Mouse (Mus musculus) heart, postnatal 4 days (tissue): ENCODE results near the gene Pld3. TPM values are rescaled to one million over a fixed set of nuclear protein-coding genes. Genes with fewer than 3 reads are reported as not detected.
"Not testable (repeated sequence)": the region's sequence is repeated elsewhere in the genome, so short reads cannot be mapped to it uniquely, and the experiment has no call there.

Source experiments
- DNase-seq: peaks from one replicate; pipeline ENCODE4 v3.0.0; 2021
- total RNA-seq, 2 experiments: library from RNA; stranded (reverse); gene quantifications; 2 replicates each; pipeline ENCODE4 v1.2.3; 2021

Gene Pld3
- total RNA-seq, 2 experiments from 2014 or later: 28.9 to 32.4 TPM

DNA sequence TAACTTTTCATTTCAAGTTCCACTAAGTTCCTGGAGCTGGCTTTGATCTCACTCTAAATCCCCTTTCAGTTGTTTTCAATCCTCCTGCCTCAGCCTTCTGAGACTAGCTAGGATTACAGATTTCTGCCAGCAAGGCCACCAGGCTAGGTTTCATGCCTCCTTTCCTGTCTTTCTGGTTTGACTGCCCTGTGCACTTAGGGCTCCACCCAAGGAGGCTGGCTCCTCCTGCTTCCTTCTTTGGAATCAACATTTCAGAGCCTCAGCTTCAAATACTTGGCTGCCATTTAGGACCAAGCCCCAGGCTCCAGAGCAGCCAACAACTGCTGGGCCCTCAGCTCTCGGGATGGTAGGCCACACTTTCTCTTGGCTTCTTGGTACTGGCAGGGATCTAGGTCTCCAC lies 32.4 kb downstream of the Pld3 start:
- no peak for DNase-seq

DNA sequence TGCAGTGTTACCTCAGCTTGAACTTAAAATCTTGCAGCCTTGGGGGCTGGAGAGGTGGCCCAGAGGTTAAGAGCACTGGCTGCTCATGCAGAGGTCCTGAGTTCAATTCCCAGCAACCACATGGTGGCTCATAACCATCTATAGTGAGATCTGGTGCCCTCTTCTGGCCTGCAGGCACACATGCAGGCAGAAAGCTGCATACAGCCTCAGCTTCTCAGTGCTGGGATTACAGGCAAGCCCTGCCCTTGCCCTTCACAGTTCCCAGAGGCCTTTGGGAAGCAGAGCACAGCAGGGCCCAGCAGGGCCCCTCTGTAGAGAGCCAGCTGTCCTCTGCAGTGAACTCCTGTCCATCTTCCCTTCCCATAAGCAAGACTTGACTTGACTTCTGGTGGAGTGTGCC lies 32.9 kb downstream of the Pld3 start:
- no peak for DNase-seq

DNA sequence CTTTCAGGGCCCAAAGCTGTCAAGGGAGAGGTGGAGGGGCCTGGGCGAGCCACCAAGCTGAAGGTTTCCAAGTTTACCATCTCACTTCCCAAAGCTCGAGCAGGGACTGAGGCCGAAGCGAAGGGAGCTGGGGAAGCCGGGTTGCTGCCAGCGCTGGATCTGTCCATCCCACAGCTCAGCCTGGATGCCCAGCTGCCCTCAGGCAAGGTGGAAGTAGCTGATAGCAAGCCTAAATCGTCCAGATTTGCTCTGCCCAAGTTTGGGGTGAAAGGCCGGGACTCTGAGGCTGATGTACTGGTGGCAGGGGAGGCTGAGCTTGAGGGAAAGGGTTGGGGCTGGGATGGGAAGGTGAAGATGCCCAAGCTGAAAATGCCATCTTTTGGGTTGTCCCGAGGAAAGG lies 34.7 kb downstream of the Pld3 start:
- no peak for DNase-seq

DNA sequence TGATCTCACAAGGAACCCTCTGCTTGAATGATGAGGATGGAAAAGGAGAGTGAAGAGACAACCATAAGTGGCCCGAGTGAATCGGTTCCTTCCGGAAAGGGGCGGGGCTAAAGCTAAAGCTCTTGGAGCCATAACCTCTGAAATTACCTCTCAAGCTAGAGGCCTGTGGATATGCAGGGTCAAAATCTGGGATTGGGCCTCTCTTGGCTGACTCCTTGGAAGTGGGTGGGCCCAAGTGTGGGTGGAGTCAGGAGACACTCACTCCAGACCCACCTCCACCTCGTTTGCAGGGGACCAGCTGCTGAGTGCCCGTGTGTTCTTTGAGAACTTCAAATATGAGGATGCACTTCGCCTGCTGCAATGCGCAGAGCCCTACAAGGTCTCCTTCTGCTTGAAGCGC lies 38.1 kb downstream of the Pld3 start:
- DNase-seq: no peak

DNA sequence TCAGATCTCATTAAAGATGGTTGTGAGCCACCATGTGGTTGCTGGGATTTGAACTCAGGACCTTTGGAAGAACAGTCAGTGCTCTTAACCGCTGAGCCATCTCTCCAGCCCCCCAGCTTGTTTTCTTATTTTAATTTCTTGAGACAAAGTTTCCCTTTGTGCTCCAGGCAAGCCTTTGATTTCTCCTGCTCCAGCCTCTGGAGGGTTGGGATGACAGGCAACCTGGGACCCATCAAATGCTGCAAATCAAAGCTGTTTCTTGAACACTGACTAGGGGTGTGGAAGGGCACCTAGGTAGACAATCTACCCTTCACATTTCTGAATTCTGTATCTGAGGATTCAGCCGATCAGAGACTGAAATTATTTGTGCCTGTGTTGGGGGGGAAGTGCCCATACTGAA lies 42.2 kb downstream of the Pld3 start:
- no peak for DNase-seq

DNA sequence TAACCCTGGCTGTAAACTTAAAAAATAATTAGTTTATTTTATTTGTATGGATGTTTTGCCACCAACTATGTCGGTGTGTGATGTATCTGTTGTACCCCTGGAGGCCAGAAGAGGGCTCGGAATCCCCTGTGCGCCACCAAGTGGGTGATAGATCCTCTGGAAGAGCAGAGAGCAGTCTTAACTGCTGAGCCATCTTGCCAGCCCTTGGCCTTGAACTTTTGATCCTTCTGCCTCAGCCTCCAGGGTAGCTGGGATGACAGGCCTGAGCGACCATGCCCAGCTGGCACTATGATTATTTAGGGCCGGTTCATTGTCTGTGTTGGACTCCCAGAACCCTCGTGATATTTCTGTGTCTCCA lies 44.4 kb downstream of the Pld3 start:
- peak; percentile 76 for DNase-seq

DNA sequence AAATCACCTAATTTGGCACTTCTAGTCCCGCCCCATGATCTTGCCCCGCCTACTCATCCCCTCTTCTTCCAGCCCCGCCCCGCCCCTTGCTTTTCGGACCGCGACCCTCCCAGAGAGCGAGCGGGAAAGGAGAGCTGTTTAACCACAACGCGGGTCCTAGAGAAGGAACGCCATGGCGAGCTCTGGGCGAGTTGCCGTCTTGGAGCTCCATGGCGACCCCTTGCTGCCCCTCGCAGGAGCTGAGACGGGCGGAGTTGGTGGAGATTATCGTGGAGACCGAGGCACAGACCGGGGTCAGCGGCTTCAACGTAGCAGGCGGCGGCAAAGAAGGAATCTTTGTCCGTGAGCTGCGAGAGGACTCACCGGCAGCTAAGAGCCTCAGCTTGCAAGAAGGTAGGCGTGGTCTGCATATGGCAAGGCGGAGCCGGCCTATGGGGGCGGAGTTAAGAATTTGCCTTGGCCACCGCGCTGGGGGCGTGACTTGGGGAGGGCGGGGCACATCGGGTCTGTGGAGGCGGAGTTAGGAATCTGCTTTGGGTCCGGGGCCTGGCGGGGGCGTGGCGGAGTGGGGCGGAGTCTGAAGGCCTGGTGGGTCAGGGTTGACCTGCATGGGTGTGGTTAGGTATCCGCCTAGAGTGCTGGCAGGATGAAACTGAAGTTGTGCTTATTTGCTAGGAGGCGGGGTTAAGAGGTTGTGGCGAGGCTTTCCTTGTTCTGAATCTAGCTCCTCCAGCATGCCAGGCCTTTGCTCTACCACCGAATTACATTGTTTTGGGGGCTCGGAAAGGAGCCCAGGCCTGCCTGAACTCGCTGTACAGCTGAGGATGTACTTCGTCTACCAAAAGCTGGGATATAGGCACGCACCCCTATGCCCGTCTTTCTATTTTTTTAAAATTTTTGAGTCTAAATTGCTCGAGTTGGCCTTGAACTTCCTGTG lies 45.0 kb downstream of the Pld3 start:
- peak; percentile 99 for DNase-seq

DNA sequence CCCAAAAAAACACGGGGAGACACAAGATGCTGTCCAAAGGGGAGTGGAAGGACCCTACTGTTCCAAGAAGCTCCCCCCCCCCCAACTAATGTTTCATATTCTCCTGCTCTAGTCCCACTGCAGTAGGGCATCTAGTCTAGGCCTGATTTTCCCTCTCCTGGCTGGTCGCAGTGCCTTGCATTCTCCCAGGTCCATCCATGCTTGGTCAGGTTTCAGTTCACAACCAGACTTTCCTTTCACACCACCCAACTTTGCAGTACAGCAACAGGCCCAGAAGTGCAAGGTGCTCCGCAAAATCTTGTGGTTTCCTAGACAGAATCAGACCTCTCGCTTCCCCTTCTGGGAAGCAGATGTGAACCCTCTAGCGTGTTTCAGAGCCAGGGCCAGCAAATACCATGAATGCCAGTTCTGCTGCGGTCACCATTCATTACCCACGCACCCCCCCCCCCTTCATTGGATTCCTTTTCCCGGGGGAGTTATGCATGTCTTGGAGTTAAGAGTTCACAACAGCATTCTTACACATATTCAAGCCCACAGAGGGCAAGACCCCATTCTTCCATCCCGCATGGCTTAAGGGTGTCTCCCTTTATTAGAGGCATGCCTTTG lies 46.1 kb downstream of the Pld3 start:
- no peak for DNase-seq

DNA sequence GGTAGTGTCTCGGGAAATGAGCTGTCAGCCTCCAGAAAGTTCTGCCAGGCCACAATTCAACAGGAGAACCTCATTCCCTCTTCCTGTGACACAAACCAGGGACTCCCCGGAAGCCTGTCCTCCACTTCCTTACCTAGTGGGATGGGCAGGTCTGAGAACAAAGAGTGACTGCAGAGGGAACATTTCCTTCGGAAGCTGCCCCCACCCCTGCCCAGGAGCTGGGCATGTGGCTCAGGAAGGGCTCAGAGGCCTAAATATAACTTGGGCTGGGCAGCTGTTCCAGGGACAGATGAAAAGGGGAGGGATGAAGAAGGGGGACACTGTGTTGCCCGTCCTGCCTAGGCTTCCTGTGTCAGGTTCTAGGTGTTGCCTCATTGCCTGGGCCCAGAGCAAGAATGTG lies 51.4 kb downstream of the Pld3 start:
- peak; percentile 39 for DNase-seq

DNA sequence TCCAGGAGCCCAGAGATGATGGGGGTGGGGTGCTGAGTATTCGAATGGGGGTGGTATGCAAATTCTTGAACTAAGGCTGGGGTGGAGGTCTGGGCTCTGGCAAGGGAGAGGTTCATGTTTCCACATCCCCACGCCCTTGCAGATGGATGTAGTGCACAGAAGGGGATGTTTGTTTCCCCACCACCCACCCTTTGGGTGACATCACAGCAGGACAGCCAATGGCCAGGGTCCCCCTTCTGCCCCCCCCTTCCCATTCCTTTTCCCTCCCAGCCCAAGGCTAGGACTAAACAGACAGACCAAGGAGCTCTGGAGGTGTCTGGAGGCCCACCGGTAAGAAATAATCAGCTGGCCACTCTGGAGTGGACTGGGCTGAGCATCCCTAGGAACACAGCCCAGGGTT lies 54.0 kb downstream of the Pld3 start, which contains the start of gene Prx:
Prx (plus strand) TSS at position 289 of the 400 bp plus-strand sequence.
- no peak for DNase-seq

DNA sequence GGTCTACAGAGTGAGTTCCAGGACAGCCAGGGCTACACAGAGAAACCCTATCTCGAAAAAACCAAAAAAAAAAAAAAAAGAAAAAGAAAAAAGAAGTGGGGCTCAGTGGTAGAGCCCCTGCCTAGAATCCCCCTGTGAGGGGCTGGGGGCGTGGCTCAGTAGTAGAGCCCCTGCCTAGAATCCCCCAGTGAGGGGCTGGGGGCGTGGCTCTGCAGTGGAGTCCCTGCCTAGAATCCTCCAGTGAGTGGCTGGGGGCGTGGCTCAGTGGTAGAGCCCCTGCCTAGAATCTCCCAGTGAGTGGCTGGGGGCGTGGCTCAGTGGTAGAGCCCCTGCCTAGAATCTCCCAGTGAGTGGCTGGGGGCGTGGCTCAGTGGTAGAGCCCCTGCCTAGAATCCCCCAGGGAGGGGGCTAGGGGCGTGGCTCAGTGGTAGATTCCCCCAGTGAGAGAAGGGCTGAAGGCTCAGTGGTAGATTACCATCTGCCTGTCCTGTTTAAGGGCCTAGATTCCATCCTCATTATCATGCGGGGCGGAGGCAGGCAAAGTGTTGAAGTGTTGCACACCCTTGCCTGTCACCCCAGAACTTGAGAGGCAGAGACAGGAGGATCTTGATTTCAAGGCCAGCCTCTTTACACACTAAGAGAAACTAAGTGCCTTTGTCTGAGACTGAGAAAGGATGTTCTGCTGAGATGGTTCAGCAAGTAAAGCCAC lies 58.2 kb downstream of the Pld3 start:
- not testable (repeated sequence) for DNase-seq

DNA sequence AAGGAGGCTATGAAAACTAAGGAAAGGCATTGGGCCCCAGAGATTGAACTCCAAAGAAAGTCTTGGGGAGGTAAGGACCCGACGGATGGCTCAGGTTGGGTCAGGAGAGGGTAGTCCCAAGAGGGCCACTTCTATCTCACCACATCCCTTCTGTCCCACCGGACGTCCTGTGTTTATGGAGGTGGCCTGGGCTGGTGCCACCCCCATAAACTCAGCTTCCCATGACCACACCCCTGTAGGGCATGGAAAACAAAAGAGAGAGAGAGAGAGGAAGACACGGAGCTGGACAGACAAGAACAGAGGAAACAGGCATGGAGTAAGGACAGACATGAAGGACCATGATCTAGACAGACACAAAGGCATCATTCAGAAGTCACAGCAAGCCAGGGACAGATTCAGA lies 59.6 kb downstream of the Pld3 start:
- no peak for DNase-seq

DNA sequence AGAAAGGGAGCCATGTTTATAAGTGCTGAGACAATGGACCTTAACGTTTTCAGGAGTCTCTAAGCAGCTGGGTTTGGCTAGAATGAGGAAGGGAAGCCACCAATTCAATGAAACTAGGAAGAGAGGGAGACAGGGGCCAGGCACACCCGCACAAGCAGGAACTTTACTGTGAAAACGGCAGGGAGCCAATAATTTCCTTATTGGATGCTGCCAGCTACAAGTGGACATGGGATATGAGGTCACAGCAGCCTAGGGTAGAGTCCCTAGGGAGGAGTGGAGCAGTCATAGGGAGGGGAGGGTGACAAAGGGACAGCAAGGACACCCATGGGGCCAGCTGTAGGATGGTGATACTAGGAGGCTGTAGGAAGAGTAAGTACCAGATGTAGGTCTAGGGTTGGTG lies 60.0 kb downstream of the Pld3 start:
- no peak for DNase-seq

DNA sequence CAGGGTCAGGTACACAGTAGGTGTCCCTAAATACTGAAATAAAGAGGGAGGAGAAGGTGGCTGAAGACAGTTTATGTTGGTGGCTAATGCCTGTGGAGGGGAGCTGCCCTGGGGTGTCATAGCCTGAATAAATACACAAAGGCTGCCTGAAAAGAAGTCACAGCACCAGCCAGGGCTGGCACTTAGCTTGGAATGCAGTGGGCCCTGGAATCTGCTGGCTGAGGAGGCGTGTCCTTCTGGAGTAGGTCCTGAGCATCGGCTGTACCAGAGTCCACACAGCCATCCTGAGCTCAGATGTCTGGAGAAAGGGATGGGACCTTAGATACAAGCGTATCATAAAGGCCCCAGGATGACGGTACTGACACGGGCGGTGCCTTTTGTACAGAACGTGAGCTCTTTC lies 61.2 kb downstream of the Pld3 start:
- DNase-seq: no peak

DNA sequence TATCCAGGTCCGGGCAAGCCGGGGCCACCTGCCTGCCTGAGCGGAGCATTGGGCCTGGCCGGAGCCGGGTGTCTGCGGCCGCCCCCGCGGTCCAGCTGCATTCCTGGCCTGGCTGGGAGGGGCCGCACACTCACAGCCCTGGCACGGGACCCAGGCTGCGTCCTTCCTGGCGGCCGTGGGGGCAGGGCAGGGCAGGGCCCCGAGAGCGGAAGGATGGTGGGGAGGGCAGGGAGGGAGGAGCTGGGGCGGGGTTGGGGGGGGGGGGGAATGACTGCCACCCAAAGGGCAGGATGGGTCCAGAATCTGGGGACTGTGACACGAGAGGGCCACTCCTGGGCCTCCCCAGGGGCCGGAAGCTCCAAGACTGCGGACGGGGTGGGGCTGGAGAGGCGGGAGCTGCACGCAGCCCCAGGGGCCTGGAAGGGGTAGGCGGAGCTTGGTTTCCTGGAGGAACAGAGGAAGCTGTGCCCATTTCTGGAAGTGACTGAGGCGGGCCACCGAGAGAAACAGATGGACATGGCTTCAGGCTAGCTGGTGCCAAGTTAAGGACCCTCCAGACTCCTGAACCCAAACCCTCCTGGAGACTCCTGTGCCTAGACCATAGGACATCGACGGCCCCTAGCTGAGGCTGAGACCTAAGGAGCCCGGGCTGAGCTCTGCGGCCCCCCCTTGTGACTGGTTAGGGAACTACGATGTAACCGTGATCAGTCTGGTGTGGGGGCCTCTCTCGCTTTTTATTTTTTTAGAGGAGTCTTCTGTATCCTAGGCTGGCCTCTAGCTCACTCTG lies 62.3 kb downstream of the Pld3 start:
- DNase-seq: peak; percentile 96

DNA sequence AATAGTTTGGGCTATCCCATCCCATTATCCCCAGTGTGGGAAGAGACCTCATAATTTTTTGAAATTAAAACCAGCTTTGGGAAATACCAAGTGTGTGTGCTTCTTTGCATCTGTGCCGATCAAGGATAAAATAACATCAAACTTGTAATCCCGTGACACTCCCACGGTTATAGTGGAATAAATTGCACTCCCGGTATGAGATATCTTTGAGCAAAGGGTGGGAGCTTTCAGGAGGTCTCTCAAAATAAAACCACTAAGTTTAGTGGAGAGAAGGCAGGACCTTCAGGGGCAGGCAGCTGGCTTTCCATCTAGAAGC lies 62.8 kb downstream of the Pld3 start:
- DNase-seq: no peak

DNA sequence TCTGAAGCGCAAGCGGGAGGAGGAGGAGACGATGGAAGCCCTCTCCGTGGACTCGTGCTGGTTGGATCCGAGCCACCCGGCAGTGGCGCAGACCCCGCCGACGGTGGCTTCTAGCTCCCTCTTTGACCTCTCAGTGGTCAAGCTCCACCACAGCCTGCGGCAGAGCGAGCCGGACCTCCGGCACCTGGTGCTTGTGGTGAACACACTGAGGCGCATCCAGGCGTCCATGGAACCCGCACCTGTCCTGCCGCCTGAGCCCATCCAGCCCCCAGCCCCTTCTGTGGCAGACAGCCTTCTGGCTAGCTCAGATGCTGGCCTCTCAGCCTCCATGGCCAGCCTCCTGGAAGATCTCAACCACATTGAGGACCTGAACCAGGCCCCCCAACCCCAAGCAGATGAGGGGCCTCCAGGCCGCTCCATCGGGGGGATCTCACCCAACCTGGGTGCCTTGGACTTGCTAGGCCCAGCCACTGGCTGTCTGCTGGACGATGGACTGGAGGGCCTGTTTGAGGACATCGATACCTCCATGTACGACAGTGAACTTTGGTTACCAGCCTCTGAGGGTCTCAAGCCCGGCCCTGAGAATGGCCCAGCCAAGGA lies 63.6 kb downstream of the Pld3 start:
- no peak for DNase-seq

DNA sequence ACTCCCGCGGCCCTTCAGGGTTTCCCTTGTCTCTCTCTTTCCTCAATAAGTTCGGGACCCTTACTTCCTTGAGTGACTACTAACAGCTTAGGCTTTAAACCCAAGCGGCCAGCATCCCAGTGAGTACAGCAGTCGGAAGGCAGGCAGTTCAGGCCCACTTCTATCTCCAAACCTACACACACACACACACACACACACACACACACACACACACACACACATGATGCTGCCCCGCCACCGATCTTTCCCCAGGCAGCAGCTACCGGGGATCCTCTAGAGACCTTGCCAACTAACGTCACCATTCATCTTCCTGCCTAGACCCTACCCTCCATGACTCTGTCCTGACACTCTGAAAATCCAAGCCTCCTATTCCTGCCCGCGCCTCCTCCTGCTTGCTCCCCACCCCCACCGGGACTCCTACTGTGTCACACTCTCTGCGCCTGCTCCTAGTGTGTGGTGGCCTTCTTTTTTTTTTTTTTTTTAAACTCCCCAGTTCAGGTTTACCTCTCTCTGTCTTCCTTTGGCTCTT lies 65.2 kb downstream of the Pld3 start:
- peak; percentile 84 for DNase-seq

DNA sequence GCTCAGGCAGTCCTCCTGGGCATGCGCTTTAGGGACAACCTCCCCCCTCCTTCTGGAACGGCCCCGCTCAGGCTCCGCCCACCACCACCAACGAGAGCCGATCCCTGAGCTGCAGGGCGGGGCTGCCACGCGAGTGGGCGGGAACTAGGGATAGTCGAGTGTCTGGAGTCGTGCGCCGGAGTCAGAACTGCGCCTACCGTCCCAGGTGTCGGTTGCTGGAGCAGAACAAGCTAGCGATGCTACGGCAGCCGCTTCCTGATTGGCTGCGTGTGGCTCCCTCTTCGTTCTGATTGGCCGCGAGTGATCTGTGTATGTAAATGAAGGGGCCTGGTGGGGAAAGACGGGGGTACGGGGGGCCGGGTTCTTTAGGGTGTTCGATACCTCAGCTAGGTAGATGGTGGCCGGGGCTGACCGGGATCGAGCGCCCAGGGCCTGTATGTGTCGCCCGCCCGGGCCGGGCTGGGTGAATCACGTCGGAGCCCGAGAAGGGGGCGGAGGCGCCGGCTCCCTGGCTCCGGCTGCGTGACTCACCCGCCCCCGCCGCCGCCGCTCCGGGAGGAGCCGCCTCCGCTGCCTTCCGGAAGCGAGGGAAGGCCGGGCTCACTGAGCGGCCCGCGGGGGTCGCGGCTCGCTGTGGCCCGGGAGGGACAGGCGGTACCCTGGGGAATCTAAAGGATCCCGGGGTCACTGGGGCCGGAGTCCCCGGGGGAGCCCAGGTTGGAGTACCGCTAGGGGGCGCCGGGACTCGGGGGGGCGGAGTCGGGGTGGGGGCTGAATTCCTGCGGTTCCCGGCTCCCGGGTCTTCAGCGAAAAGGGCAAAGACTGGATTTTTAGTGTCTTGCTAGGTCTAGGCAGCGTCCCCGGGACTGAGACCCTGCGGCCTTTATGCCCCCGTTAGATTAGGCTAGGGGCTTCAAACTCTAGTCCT lies 66.0 kb downstream of the Pld3 start, which contains the start of gene Sertad1:
Sertad1 (plus strand) TSS at position 141 of the 928 bp plus-strand sequence.
- DNase-seq: peak; percentile 100

DNA sequence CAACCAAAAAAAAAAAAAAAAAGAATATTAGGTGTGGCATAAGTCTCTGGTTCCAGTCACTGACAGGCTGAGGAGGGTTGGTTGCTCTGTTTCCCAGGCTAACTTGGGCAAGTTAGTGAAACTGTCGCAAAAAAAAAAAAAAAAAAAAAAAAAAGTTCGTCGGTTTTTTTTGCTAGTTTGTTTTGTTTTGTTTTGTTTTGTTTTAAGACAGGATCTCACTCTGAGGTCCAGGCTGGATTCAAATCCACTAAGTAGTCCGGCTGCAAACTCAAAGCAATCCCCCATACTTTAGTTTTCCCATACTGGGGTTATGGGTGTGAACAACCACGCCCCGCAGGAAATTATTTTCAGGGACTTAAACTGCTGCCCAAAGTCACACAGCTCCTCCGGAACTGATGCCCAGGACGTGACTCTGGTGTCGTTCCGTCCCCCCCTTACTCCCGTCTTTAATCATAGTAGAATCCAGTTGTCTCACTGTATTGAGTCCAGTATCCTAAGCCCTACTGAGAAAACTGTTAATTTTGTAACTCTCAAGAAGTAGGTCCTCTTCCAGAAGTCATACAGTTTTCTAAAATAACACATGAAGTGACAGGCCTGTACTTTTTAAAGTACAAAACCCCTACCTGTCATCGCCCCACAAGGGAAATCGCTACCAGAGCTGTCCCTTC lies 66.8 kb downstream of the Pld3 start:
- no peak for DNase-seq
